Mouse (Mus musculus) spleen, adult 2 months (tissue): ENCODE data around the gene Mpv17l2. TPM values are rescaled to one million over a fixed set of nuclear protein-coding genes. Genes with fewer than 3 reads are reported as not detected.

Source experiments
- DNase-seq, 2 experiments: peaks; one replicate each; pipeline versions ENCODE4 v3.0.0 to v3.0.0-alpha.2; 2012 to 2021; ENCODE audit warnings: low spot score in 2 of 2, low read depth in 1 of 2
- H3K27ac ChIP-seq: fragments of 200-500 bp; 2 replicates; pipeline ENCODE4 v1.5.1; 2012; ENCODE audit warnings: low read length, inconsistent platforms; ENCODE audit not compliant: insufficient read depth
- H3K27me3 ChIP-seq: fragments of 200-500 bp; 2 replicates; pipeline ENCODE4 v1.6.1; 2012; ENCODE audit warnings: mild to moderate bottlenecking, moderate library complexity, low read length, inconsistent platforms; ENCODE audit not compliant: control insufficient read depth, insufficient read depth
- H3K36me3 ChIP-seq: fragments of 200-500 bp; 2 replicates; pipeline ENCODE4 v1.6.1; 2012; ENCODE audit warnings: mild to moderate bottlenecking, low read length, inconsistent platforms; ENCODE audit not compliant: control insufficient read depth, insufficient read depth
- H3K4me1 ChIP-seq: fragments of 200-500 bp; 2 replicates; pipeline ENCODE4 v1.6.1; 2011; ENCODE audit warnings: inconsistent platforms; ENCODE audit not compliant: control insufficient read depth, insufficient read depth, insufficient read length
- H3K4me3 ChIP-seq: fragments of 200-500 bp; 2 replicates; pipeline ENCODE4 v1.5.1; 2011; ENCODE audit warnings: mild to moderate bottlenecking, inconsistent platforms; ENCODE audit not compliant: insufficient read depth, insufficient read length; ENCODE audit errors: extremely low read depth
- CTCF ChIP-seq: fragments of 200-500 bp; IDR thresholded peaks from 2 replicates; pipeline ENCODE4 v1.5.1; 2011; ENCODE audit warnings: mild to moderate bottlenecking, inconsistent platforms; ENCODE audit not compliant: insufficient read depth, insufficient read length, insufficient replicate concordance; ENCODE audit errors: extremely low read depth
- POLR2A ChIP-seq: fragments of 200-500 bp; IDR thresholded peaks from 2 replicates; pipeline ENCODE4 v1.6.1; 2011; ENCODE audit warnings: low read depth, low read length, inconsistent platforms
- WGBS: fragments of 180-500 bp; shearing (Covaris S2); methylation state at CpG from one replicate; pipeline ENCODE4 v1.1.7; 2018; 5-methylcytosine and 5-hydroxymethylcytosine counted together
- polyA plus RNA-seq: library from polyadenylated mRNA; depleted of rRNA; stranded (reverse); fragments of >200 nt; gene quantifications from 2 replicates; pipeline ENCODE4 v1.2.3, GENCODE M21; 2012

Gene Mpv17l2
- polyA plus RNA-seq, 1 experiment: 37.3 TPM

GRCm38 (mm10) chr8:70750128-70750680, 10.5 kb downstream of the Mpv17l2 start:
- DNase-seq: peak in 1 of 2 experiments; percentile 3
- TF ChIP-seq POLR2A (no peak), CTCF (no peak)
- peaks cover 13% of the 10 kb centered on the region for H3K4me1 ChIP-seq
- H3K4me3 ChIP-seq: no peak overlapping the region
- 56% methylated on average over 13 of the region's 13 CpGs for WGBS
- H3K36me3 ChIP-seq: no peaks in the 10 kb centered on the region
- H3K27ac ChIP-seq: no peak overlapping the region
- no peaks in the 10 kb centered on the region for H3K27me3 ChIP-seq

- peak in 1 of 2 experiments; percentile 3 for DNase-seq
- peaks cover 12% of the 10 kb centered on the region; the same call in 1 of the 2 replicates for H3K4me1 ChIP-seq
- H3K36me3 ChIP-seq: no peaks in the 10 kb centered on the region
- no peak overlapping the region for H3K4me3 ChIP-seq
- no peak for TF ChIP-seq POLR2A
- TF ChIP-seq CTCF: no peak
- H3K27ac ChIP-seq: no peak overlapping the region
- WGBS: 85% methylated on average over 19 of the region's 19 CpGs
- peaks cover under 1% of the 10 kb centered on the region; the same call in 1 of the 2 replicates for H3K27me3 ChIP-seq
Observed at GRCm38 (mm10) chr8:70749097-70749674, 11.6 kb downstream of the Mpv17l2 start.

GRCm38 (mm10) chr8:70748246-70749096, 12.3 kb downstream of the Mpv17l2 start:
- DNase-seq: peak in 1 of 2 experiments; percentile 2
- peaks cover 2% of the 10 kb centered on the region; the same call in 1 of the 2 replicates for H3K27me3 ChIP-seq
- no peak overlapping the region for H3K27ac ChIP-seq
- peaks cover 15% of the 10 kb centered on the region; the same call in 1 of the 2 replicates for H3K4me1 ChIP-seq
- no peaks in the 10 kb centered on the region for H3K36me3 ChIP-seq
- 89% methylated on average over 23 of the region's 23 CpGs for WGBS
- H3K4me3 ChIP-seq: no peak overlapping the region
- TF ChIP-seq POLR2A: no peak
- TF ChIP-seq CTCF: no peak

- TF ChIP-seq POLR2A (no peak), CTCF (no peak)
- WGBS: 88% methylated on average over 18 of the region's 18 CpGs
- Histone ChIP-seq H3K4me3 (no peak overlapping the region), H3K27ac (no peak overlapping the region), H3K27me3 (peaks cover 4% of the 10 kb centered on the region), H3K4me1 (peaks cover 11% of the 10 kb centered on the region; the same call in 1 of the 2 replicates), H3K36me3 (no peaks in the 10 kb centered on the region)
- peak in 1 of 2 experiments; percentile 2 for DNase-seq
Observed at GRCm38 (mm10) chr8:70747211-70747890, 13.4 kb downstream of the Mpv17l2 start.

- no peaks in the 10 kb centered on the region for H3K36me3 ChIP-seq
- H3K27ac ChIP-seq: no peak overlapping the region
- WGBS: 87% methylated on average over 9 of the region's 9 CpGs
- H3K4me3 ChIP-seq: no peak overlapping the region
- H3K27me3 ChIP-seq: peaks cover 4% of the 10 kb centered on the region
- peak in 1 of 2 experiments; percentile 2 for DNase-seq
- H3K4me1 ChIP-seq: peaks cover 11% of the 10 kb centered on the region; the same call in 1 of the 2 replicates
- no peak for TF ChIP-seq POLR2A
- no peak for TF ChIP-seq CTCF
Observed at GRCm38 (mm10) chr8:70746676-70747075, 14.1 kb downstream of the Mpv17l2 start.

- Histone ChIP-seq H3K4me1 (peaks cover 11% of the 10 kb centered on the region; the same call in 1 of the 2 replicates), H3K4me3 (no peak overlapping the region), H3K36me3 (no peaks in the 10 kb centered on the region), H3K27me3 (peaks cover 4% of the 10 kb centered on the region), H3K27ac (no peak overlapping the region)
- TF ChIP-seq CTCF: no peak
- no peak for TF ChIP-seq POLR2A
- DNase-seq: peak in 1 of 2 experiments; percentile 2
- WGBS: 74% methylated on average over 19 of the region's 19 CpGs
Observed at GRCm38 (mm10) chr8:70745691-70746220, 15.0 kb downstream of the Mpv17l2 start.
